Mouse (Mus musculus) lung, embryonic 16.5 days (tissue): Measurements from ENCODE around the gene Hsf4. TPM values are rescaled to one million over a fixed set of nuclear protein-coding genes. Genes with fewer than 3 reads are reported as not detected.
"Not testable (repeated sequence)": the region's sequence is repeated elsewhere in the genome, so short reads cannot be mapped to it uniquely, and the experiment has no call there.

Source experiments
- ATAC-seq: fragments of 200-750 bp; cut with Nextera tagmentation; 2 replicates; pipeline ENCODE4 v1.8.0; 2017; ENCODE audit warnings: low read depth, mild to moderate bottlenecking, moderate library complexity
- H3K27ac ChIP-seq: fragments of 300-500 bp; sonication (generic); 2 replicates; pipeline ENCODE4 v1.5.1; 2014; ENCODE audit warnings: mild to moderate bottlenecking, control low read depth, low read length
- H3K27me3 ChIP-seq: fragments of 300-500 bp; sonication (generic); 2 replicates; pipeline ENCODE4 v1.6.1; 2014; ENCODE audit warnings: low read depth, low read length, mixed read lengths; ENCODE audit not compliant: control insufficient read depth, insufficient read depth
- H3K36me3 ChIP-seq: fragments of 300-500 bp; sonication (generic); 2 replicates; pipeline ENCODE4 v1.6.1; 2014; ENCODE audit warnings: low read length; ENCODE audit not compliant: control insufficient read depth, insufficient read depth
- H3K4me1 ChIP-seq: fragments of 300-500 bp; sonication (generic); replicated peaks from 2 replicates; pipeline ENCODE4 v1.6.1; 2014; ENCODE audit warnings: low read length, mixed read lengths; ENCODE audit not compliant: control insufficient read depth, insufficient read depth
- H3K4me2 ChIP-seq: fragments of 300-500 bp; sonication (generic); 2 replicates; pipeline ENCODE4 v1.6.1; 2014; ENCODE audit warnings: low read depth, low read length, control low read depth
- H3K4me3 ChIP-seq: fragments of 300-500 bp; sonication (generic); 2 replicates; pipeline ENCODE4 v1.5.1; 2014; ENCODE audit warnings: mild to moderate bottlenecking, low read length, control low read depth
- H3K9ac ChIP-seq: fragments of 300-500 bp; sonication (generic); 2 replicates; pipeline ENCODE4 v1.6.1; 2014; ENCODE audit warnings: low read length, control low read depth
- H3K9me3 ChIP-seq: fragments of 300-500 bp; sonication (generic); 2 replicates; pipeline ENCODE4 v1.6.1; 2016; ENCODE audit warnings: low read length; ENCODE audit not compliant: control insufficient read depth
- WGBS: fragments of 180-500 bp; shearing (Covaris S2); extraction: QIAGEN DNeasy Blood & Tissue Kit; methylation state at CpG from one replicate; pipeline ENCODE4 v1.1.7; 2014; 5-methylcytosine and 5-hydroxymethylcytosine counted together
- polyA plus RNA-seq: library from polyadenylated mRNA; unstranded; fragments of >200 nt; fragmentation: Nextera tagmentation; extraction: Ambion mirVana; gene quantifications from 2 replicates; pipeline ENCODE4 v1.2.1, GENCODE M21; 2015

The Hsf4 gene
- polyA plus RNA-seq, result 0.39 and 0.65 TPM in 2 replicates

GRCm38 (mm10) chr8:105269461-105269947, at the start of gene Hsf4:
Gene Hsf4 (plus strand): TSS chr8:105269801.
- Histone ChIP-seq H3K4me3 (peak within 1 kb of the TSS; percentile 49), H3K9ac (peak within 1 kb of the TSS; percentile 55), H3K9me3 (no peaks in the 10 kb centered on the region), H3K36me3 (no peaks in the 10 kb centered on the region), H3K27ac (no peak within 1 kb of the TSS), H3K27me3 (peaks cover 69% of the 10 kb centered on the region), H3K4me1 (peaks cover 27% of the 10 kb centered on the region), H3K4me2 (peak within 1 kb of the TSS; percentile 87)
- 1% methylated on average over 42 of the region's 42 CpGs for WGBS
- ATAC-seq, result peak; percentile 72

GRCm38 (mm10) chr8:105223850-105224249, 45.8 kb upstream of the Hsf4 start:
- no peak overlapping the region for H3K27ac ChIP-seq
- H3K27me3 ChIP-seq, result no peaks in the 10 kb centered on the region
- no peak overlapping the region for H3K4me3 ChIP-seq
- peaks cover 6% of the 10 kb centered on the region; the same call in 1 of the 2 replicates for H3K4me1 ChIP-seq
- H3K36me3 ChIP-seq, result no peaks in the 10 kb centered on the region
- H3K4me2 ChIP-seq, result no peak overlapping the region
- no peaks in the 10 kb centered on the region for H3K9me3 ChIP-seq
- no peak for ATAC-seq
- H3K9ac ChIP-seq, result no peak overlapping the region
- WGBS, result 75% methylated on average over 7 of the region's 7 CpGs

GRCm38 (mm10) chr8:105224413-105225271, 45.0 kb upstream of the Hsf4 start, which contains the start of gene D230025D16Rik:
Gene D230025D16Rik (plus strand): TSS chr8:105225145.
- WGBS, result 2% methylated on average over 34 of the region's 34 CpGs
- Histone ChIP-seq H3K27ac (peak within 1 kb of the TSS; percentile 88), H3K4me3 (peak within 1 kb of the TSS; percentile 81), H3K9me3 (no peaks in the 10 kb centered on the region), H3K9ac (peak within 1 kb of the TSS; percentile 75), H3K4me2 (peak within 1 kb of the TSS; percentile 64), H3K27me3 (no peaks in the 10 kb centered on the region), H3K36me3 (no peaks in the 10 kb centered on the region), H3K4me1 (peaks cover 6% of the 10 kb centered on the region; the same call in 1 of the 2 replicates)
- peak; percentile 94 for ATAC-seq

- ATAC-seq, result no peak
Observed at GRCm38 (mm10) chr8:105225272-105225593, 44.4 kb upstream of the Hsf4 start.

GRCm38 (mm10) chr8:105225917-105226316, 43.7 kb upstream of the Hsf4 start:
- Histone ChIP-seq H3K9ac (peak overlapping the region; percentile 75), H3K4me1 (peaks cover 6% of the 10 kb centered on the region; the same call in 1 of the 2 replicates), H3K9me3 (no peaks in the 10 kb centered on the region), H3K4me3 (peak overlapping the region; percentile 81), H3K4me2 (peak overlapping the region; percentile 58), H3K36me3 (no peaks in the 10 kb centered on the region), H3K27me3 (no peaks in the 10 kb centered on the region), H3K27ac (peak overlapping the region; percentile 88)
- ATAC-seq, result peak; percentile 55
- WGBS, result 8% methylated on average over 6 of the region's 6 CpGs

More at GRCm38 (mm10) chr8:105225272-105225593, 44.4 kb upstream of the Hsf4 start:
- WGBS, result under 1% methylated on average over 27 of the region's 27 CpGs
- Histone ChIP-seq H3K4me3 (peak overlapping the region; percentile 81), H3K9me3 (no peaks in the 10 kb centered on the region), H3K9ac (peak overlapping the region; percentile 75), H3K4me1 (peaks cover 6% of the 10 kb centered on the region; the same call in 1 of the 2 replicates), H3K27ac (peak overlapping the region; percentile 88), H3K27me3 (no peaks in the 10 kb centered on the region), H3K4me2 (peak overlapping the region; percentile 58), H3K36me3 (no peaks in the 10 kb centered on the region)

GRCm38 (mm10) chr8:105231503-105232320, 37.9 kb upstream of the Hsf4 start:
- Histone ChIP-seq H3K27ac (no peak overlapping the region), H3K9me3 (no peaks in the 10 kb centered on the region), H3K36me3 (peaks cover 7% of the 10 kb centered on the region; the same call in 1 of the 2 replicates), H3K4me3 (no peak overlapping the region), H3K4me1 (no peaks in the 10 kb centered on the region), H3K9ac (no peak overlapping the region), H3K4me2 (no peak overlapping the region), H3K27me3 (no peaks in the 10 kb centered on the region)
- no peak for ATAC-seq
- WGBS, result 73% methylated on average over 12 of the region's 12 CpGs

GRCm38 (mm10) chr8:105232321-105232693, 37.3 kb upstream of the Hsf4 start:
- H3K9me3 ChIP-seq, H3K4me1 ChIP-seq, H3K4me3 ChIP-seq, ATAC-seq, H3K27me3 ChIP-seq, H3K27ac ChIP-seq, H3K9ac ChIP-seq, H3K4me2 ChIP-seq, H3K36me3 ChIP-seq: not testable (repeated sequence)
- 90% methylated on average over 4 of the region's 4 CpGs for WGBS

GRCm38 (mm10) chr8:105233126-105233935, 36.3 kb upstream of the Hsf4 start:
- Histone ChIP-seq H3K4me3 (no peak overlapping the region), H3K27ac (no peak overlapping the region), H3K9me3 (no peaks in the 10 kb centered on the region), H3K4me1 (no peaks in the 10 kb centered on the region), H3K4me2 (no peak overlapping the region), H3K36me3 (peaks cover 10% of the 10 kb centered on the region), H3K9ac (no peak overlapping the region), H3K27me3 (no peaks in the 10 kb centered on the region)
- 24% methylated on average over 1 of the region's 1 CpGs for WGBS
- no peak for ATAC-seq
